Mouse (Mus musculus): Measurements from ENCODE around the gene Polr2m.

The Polr2m gene

GRCm38 (mm10) chr9:71475536-71475935 is 10.2 kb downstream of the Polr2m start:
- no peak for DNase-seq (ENCODE audit: low spot score in 2 of 2)

- no peak for DNase-seq (ENCODE audit: low spot score in 2 of 2)
These were observed 18.3 kb downstream of the Polr2m start for GRCm38 (mm10) chr9:71467434-71467833.

GRCm38 (mm10) chr9:71466111-71466510 is 19.6 kb downstream of the Polr2m start:
- no peak for DNase-seq (ENCODE audit: low spot score in 2 of 2)

- no peak for DNase-seq (ENCODE audit: low spot score in 2 of 2)
These were observed 22.6 kb downstream of the Polr2m start for GRCm38 (mm10) chr9:71463072-71463667.

- no peak for DNase-seq (ENCODE audit: low spot score in 2 of 2)
These were observed 29.0 kb downstream of the Polr2m start for GRCm38 (mm10) chr9:71456738-71457137.

GRCm38 (mm10) chr9:71453917-71454316 is 31.8 kb downstream of the Polr2m start:
- DNase-seq (ENCODE audit: low spot score in 2 of 2): no peak

- no peak for DNase-seq (ENCODE audit: low spot score in 2 of 2)
These were observed 32.4 kb downstream of the Polr2m start for GRCm38 (mm10) chr9:71453352-71453751.

- no peak for DNase-seq (ENCODE audit: low spot score in 2 of 2)
These were observed 35.1 kb downstream of the Polr2m start for GRCm38 (mm10) chr9:71450626-71451025.

GRCm38 (mm10) chr9:71447573-71447972 is 38.2 kb downstream of the Polr2m start:
- peak; percentile 38 to 73 for DNase-seq (ENCODE audit: low spot score in 2 of 2)

- DNase-seq (ENCODE audit: low spot score in 2 of 2): no peak
These were observed 40.4 kb downstream of the Polr2m start for GRCm38 (mm10) chr9:71445308-71445707.

GRCm38 (mm10) chr9:71438146-71438545 is 47.6 kb downstream of the Polr2m start:
- peak; percentile 5 to 12 for DNase-seq (ENCODE audit: low spot score in 2 of 2)
